Comparison of ENCODE assay signal across 9 mouse cellular contexts in genomic region chr12:79674846-79675439, GRCm38 (mm10).
DNase-seq lines count a peak whose midpoint lies in the region; ATAC-seq and TF ChIP-seq lines count a peak whose summit lies in the region.
"Had no signal": no experiment of that assay in that cellular context is flagged by ENCODE, and none has a peak within 500 bp of the region (broad histone marks: within the 10 kb centered on the region; RNA-seq: fewer than 3 reads in every experiment).

No protein-coding gene starts in this region.

- ATAC-seq in embryonic facial prominence, embryonic 11.5 days (replicated peaks; ENCODE audit: insufficient number of reproducible peaks, low FRiP score, low TSS enrichment, low read depth): peak; percentile 78
- peak; percentile 74 for ATAC-seq in limb, embryonic 12.5 days (ENCODE audit: insufficient number of reproducible peaks, insufficient read depth, low FRiP score, low TSS enrichment, low read depth)

- no peak for TF ChIP-seq POLR2A in kidney, adult 2 months (IDR thresholded peaks at IDR 0.05; ENCODE audit: low read depth, low read length)
- no peak for TF ChIP-seq POLR2A in brain, embryonic 14.5 days (IDR thresholded peaks at IDR 0.05; ENCODE audit: borderline replicate concordance, extremely low read depth, insufficient read depth, insufficient read length, poor library complexity, severe bottlenecking)

- no peaks in the 10 kb centered on the region for H3K9me3 ChIP-seq in embryonic facial prominence, embryonic 11.5 days (replicated peaks; ENCODE audit: control insufficient read depth, low read length)
- no peaks in the 10 kb centered on the region for H3K9me3 ChIP-seq in limb, embryonic 12.5 days
- H3K9me3 ChIP-seq: neural tube, embryonic 13.5 days had no signal

- H3K9ac ChIP-seq in embryonic facial prominence, embryonic 11.5 days (replicated peaks; ENCODE audit: low read length): no peak overlapping the region
- no peak overlapping the region for H3K9ac ChIP-seq in limb, embryonic 12.5 days (replicated peaks)
- H3K9ac ChIP-seq: neural tube, embryonic 13.5 days had no signal

- no peaks in the 10 kb centered on the region for H3K27me3 ChIP-seq in kidney, adult 2 months (replicated peaks; ENCODE audit: control insufficient read depth, insufficient read depth, low read length)
- no peaks in the 10 kb centered on the region for H3K27me3 ChIP-seq in embryonic facial prominence, embryonic 11.5 days (ENCODE audit: control insufficient read depth, insufficient read depth, low read length)
- H3K27me3 ChIP-seq in limb, embryonic 12.5 days: no peaks in the 10 kb centered on the region
- H3K27me3 ChIP-seq: neural tube, embryonic 13.5 days had no signal

- no peak for DNase-seq in kidney, adult 2 months
- DNase-seq in kidney, adult 18-20 months: no peak
- peak; percentile 31 for DNase-seq in brain, embryonic 14.5 days (ENCODE audit: low read depth)
- peak; percentile 62 for DNase-seq in embryonic facial prominence, embryonic 11.5 days (ENCODE audit: low spot score)
- DNase-seq in thymus, postnatal 36 days: no peak
- no peak for DNase-seq in gastrocnemius, adult 8-10 months (ENCODE audit: low spot score in 2 of 2)

- 63% methylated on average over 11 of the region's 11 CpGs for WGBS in kidney, adult 2 months
- 62% methylated on average over 11 of the region's 11 CpGs for WGBS in embryonic facial prominence, embryonic 11.5 days
- 47% methylated on average over 11 of the region's 11 CpGs for WGBS in limb, embryonic 12.5 days

- peaks cover 10% of the 10 kb centered on the region; the same call in 1 of the 2 replicates for H3K4me1 ChIP-seq in kidney, adult 2 months (ENCODE audit: control insufficient read depth, insufficient read depth, low read length)
- no peaks in the 10 kb centered on the region; the same call in 1 of the 2 replicates for H3K4me1 ChIP-seq in embryonic facial prominence, embryonic 11.5 days (ENCODE audit: control insufficient read depth, insufficient read depth, low read length)
- H3K4me1 ChIP-seq in limb, embryonic 12.5 days (replicated peaks): peaks cover 48% of the 10 kb centered on the region

- H3K4me3 ChIP-seq in kidney, adult 2 months (ENCODE audit: insufficient read depth, low read depth, low read length): no peak overlapping the region
- no peak overlapping the region for H3K4me3 ChIP-seq in embryonic facial prominence, embryonic 11.5 days (ENCODE audit: low read depth, low read length)
- no peak overlapping the region for H3K4me3 ChIP-seq in limb, embryonic 12.5 days (replicated peaks)
- H3K4me3 ChIP-seq: left cerebral cortex, adult 2 months; neural tube, embryonic 13.5 days had no signal

- H3K4me2 ChIP-seq in embryonic facial prominence, embryonic 11.5 days (ENCODE audit: low read depth, low read length): no peak overlapping the region
- H3K4me2 ChIP-seq in limb, embryonic 12.5 days: peak overlapping the region; percentile 42
- H3K4me2 ChIP-seq: neural tube, embryonic 13.5 days had no signal

- H3K27ac ChIP-seq in kidney, adult 2 months (ENCODE audit: insufficient read depth, low read depth, low read length): 0 out of 2 replicates have a peak overlapping the region, but pooled peaks have one; percentile 63
- peak overlapping the region; percentile 3; the same call in 1 of the 2 replicates for H3K27ac ChIP-seq in embryonic facial prominence, embryonic 11.5 days (replicated peaks; ENCODE audit: low read depth, low read length)
- peak overlapping the region; percentile 89 for H3K27ac ChIP-seq in limb, embryonic 12.5 days
- H3K27ac ChIP-seq: left cerebral cortex, adult 2 months had no signal

- no peak for TF ChIP-seq CTCF in kidney, adult 2 months (conservative IDR thresholded peaks at IDR 0.05; ENCODE audit: insufficient read depth, insufficient read length, low read depth, low read length)
- no peak for TF ChIP-seq CTCF in brain, embryonic 14.5 days (IDR thresholded peaks at IDR 0.05; ENCODE audit: borderline replicate concordance, extremely low read depth, insufficient read depth, insufficient read length)

- no peaks in the 10 kb centered on the region for H3K36me3 ChIP-seq in kidney, adult 2 months (ENCODE audit: control insufficient read depth, insufficient read depth, low read length)
- H3K36me3 ChIP-seq in embryonic facial prominence, embryonic 11.5 days (replicated peaks; ENCODE audit: control insufficient read depth, insufficient read depth, low read depth, low read length): no peaks in the 10 kb centered on the region
- no peaks in the 10 kb centered on the region for H3K36me3 ChIP-seq in limb, embryonic 12.5 days
- H3K36me3 ChIP-seq: neural tube, embryonic 13.5 days had no signal

Comparison
In these comparisons a context has a peak if more than half of its experiments do, and no peak if none do; other contexts are left out.
1. DNase-seq: peak in brain, embryonic 14.5 days (single experiment) and embryonic facial prominence, embryonic 11.5 days (single experiment); none in kidney, adult 2 months (single experiment), kidney, adult 18-20 months (single experiment), thymus, postnatal 36 days (0 of 2) and gastrocnemius, adult 8-10 months (0 of 2).
2. H3K27ac ChIP-seq: peak in every context shown above with its lines; median percentile 89 in limb, embryonic 12.5 days; 63 in kidney, adult 2 months; 3 in embryonic facial prominence, embryonic 11.5 days.